Mouse (Mus musculus) left cerebral cortex, adult 11 months (tissue): ENCODE results near the gene Stac3.

Source experiments
- DNase-seq: peaks from one replicate; pipeline ENCODE4 v3.0.0; 2022; ENCODE audit warnings: low spot score

Gene Stac3

DNA sequence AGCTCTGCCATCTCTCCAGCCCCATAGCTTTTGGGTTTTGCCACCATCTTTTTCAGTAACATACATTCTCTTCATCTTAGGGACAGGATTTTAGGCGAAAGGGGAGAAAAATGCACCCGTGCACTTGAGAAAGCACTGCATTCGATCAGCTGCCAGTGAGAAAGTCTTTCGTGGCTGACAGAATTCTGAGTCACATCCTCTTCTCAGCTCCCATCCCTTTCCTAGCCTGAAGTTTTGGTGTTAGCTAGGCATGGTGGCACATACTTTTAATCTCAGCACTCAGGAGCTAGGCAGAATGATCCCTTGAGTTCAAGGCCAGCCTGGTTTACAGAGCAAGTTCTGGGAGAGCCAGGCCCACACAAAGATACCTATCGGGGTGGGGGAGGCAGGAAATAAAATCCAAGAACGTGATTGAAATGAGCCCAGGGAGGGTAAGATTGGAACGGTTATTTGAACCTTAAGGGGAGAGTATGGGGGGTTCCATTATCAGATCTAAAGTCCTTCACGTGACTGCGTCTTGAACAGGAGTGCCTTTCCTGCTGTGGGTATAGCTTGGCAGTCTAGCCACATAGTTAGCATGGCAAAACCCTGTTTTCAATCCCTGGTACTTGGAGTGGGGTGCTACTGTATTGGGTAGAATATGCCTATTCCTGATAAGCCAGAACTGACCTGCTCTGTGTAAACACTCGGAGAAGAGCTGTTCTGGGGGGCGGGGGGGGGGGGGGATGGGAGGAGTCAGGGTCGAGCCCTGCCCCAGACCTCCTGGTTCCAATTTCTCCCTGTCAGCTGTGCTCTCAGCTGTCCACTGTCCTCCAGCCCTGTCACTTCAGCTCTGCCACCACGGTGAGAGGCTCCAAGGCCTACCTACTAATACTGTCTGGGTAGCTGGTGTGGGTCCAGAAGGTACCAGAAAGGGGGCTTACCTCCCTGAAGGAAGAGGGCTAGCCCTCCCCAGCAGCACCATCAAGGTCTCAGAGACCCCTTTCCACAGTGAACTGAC is at the start of gene Stac3:
Gene Stac3, plus strand, starts transcription at position 793 of the 1,000 bp plus-strand sequence.
- no peak for DNase-seq

DNA sequence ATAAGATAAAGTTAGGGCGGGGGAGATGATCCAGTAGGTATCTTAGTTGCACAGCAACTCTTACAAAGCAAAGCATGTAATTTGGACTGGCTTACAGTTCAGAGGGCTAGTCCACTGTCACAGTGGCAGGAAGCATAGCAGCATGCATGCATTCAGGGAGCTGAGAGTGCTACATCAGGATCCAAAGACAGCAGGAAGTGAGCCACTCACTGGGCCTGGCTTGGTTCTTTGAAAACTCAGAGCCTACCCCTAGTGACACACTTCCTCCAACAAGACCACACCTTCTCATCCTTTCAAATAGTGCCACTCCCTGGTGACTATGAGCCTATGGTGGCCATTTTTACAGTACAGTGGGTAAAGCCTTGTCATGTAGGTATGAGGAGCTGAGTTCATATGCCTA is 47.8 kb upstream of the Stac3 start:
- DNase-seq = no peak

DNA sequence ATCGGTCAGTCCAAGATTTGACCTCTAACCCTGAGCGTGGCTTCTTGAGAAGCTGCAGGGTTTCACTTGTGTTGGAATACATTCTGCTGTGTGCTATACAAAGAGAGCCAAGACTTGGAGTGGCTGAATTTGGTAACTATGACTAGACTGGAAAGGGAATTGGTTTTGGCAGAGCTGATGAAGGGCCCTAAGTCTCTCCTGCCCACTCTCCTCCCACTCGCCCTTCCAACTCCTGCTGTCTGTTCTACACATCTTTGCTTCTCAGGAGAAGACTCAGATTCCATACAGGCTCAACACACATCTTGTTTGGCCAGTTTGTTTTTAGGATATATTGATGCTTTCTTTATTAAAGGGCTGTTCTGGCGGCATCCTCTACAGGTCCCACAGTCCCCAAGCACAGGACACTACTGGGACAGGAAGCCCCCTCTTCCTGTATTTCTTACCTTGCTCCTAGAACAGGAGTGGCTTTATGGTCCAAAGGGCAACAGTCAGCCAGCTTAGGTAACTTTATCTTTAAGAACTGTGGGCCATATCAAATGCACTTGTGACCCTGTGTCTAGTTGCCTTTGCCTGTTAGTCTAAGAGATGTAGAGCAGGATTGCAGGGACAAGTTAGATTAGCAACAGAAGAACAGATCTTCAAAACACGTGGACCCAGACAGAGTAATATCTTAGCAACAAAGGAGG is 38.9 kb upstream of the Stac3 start:
- DNase-seq = peak; percentile 53

DNA sequence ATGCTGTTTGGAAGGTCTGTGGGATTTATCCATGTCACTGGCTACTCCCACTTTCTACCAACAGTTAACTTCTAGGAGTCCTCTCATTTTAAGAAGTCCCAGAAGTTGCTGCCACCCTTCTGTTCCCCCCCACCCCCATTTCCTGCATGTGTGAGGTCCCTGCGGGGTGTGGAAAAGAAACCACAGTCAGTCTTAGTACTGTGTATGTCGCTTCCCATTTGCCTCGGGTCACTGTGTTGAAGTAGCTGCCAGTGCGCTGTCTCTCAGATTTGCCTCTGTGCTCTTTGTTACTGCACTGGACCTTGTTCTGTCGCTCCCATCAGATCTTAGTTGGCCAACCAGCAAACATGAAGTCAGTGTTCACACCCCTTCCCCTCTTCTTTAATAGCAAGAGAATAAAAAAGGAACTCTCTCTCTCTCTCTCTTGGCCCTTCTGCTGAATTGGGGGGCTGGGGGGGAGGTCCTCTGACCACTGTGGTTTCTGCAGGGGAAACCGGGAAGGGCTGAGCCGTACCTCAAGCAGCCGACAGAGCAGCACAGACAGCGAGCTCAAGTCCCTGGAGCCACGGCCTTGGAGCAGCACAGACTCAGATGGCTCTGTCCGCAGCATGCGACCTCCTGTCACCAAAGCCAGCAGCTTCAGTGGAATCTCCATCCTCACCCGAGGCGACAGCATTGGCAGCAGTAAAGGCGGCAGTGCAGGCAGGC is 30.1 kb upstream of the Stac3 start:
- DNase-seq = no peak

DNA sequence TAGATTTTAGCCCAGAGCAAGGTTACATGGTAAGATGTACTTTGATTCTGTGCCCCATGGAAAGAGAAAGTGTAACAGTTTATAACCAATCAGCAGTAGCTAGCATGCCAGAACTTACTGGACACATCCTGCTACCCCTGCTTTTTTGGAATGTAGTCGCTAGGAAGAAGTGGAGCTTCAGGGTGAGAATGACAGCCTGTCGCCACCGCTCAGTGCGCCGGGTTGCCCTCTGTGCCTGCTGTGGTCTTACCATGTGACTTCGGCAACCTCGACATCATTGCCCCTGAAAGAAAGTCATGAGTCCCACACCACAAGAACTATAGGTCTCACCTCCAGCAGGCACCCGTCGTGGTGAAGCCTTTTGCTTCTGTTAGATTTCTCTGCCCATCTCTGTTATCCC is 28.8 kb upstream of the Stac3 start:
- DNase-seq = no peak

DNA sequence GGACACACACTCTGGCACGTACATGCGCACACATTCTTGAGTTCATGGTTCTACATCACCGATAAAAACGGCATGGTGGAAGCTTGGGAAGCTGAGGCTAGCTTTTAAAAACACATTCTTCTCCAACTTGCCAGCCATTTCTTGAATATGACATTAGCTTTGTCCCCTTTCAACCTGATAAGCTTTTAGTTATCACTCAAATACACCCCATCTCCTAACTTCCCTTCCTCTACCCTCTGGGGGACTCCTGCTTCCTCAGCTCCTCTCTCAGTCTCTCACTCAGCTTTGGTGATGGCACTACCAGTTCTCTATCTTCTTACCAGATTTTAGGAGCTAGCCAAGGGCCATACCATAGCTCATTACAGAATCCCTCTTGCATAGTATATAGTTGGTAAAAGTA is 26.3 kb upstream of the Stac3 start:
- DNase-seq = no peak

DNA sequence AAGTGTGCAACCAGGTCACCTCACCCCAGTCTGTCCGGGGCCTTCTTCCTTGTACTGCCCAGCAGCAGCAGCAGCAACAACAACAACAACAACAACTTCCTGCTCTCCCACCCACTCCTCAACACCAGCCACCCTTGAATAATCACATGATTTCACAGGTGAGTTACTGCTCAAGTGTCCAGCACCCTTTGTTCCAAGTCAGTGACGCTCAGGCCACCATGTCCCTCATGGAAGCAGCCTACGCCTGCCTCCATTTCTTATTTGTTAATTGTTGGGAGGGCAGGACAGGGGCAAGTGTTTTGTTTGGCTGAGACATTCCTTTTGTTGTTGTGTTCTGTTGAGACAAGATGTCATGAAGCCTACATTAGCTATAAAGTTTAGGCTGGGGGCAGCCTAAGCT is 24.9 kb upstream of the Stac3 start:
- no peak for DNase-seq

DNA sequence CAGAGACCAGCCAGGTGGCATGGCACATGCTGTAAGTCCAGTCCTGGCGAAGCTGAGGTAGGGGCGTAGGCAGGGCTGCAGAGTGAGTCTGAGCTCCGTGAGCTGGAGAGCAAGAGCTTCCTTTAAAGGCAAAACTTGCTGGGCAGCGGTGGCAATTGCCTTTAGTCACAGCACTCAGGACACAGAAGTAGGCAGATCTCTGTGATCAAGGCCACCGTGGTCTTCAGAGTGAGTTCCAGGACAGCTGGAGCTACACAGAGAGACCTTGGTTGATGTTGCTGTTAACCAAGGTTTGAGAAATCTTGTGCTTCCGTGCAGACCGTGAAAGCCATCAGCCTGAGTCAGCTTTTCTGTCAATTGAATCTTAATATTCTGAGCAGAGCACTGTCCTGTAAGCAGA is 24.2 kb upstream of the Stac3 start:
- DNase-seq = no peak

DNA sequence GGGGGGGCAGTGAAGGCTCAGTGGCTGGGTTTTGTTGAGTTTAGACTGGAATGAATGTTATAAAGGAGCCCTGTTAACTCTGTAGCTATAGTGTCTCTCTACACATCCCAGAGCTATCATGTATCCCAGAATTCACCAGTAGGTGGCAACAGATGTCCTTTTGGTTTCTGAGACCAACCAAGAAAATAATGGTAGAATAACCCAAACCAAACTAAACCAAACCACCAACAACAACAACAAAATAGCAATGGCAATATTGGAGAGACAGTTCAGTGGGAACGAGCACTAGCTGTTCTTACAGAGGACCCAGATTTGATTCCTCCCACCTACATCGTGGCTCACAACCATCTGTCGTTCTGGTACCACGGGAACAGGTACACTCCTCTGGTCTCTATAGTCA is 22.4 kb upstream of the Stac3 start:
- DNase-seq = no peak

DNA sequence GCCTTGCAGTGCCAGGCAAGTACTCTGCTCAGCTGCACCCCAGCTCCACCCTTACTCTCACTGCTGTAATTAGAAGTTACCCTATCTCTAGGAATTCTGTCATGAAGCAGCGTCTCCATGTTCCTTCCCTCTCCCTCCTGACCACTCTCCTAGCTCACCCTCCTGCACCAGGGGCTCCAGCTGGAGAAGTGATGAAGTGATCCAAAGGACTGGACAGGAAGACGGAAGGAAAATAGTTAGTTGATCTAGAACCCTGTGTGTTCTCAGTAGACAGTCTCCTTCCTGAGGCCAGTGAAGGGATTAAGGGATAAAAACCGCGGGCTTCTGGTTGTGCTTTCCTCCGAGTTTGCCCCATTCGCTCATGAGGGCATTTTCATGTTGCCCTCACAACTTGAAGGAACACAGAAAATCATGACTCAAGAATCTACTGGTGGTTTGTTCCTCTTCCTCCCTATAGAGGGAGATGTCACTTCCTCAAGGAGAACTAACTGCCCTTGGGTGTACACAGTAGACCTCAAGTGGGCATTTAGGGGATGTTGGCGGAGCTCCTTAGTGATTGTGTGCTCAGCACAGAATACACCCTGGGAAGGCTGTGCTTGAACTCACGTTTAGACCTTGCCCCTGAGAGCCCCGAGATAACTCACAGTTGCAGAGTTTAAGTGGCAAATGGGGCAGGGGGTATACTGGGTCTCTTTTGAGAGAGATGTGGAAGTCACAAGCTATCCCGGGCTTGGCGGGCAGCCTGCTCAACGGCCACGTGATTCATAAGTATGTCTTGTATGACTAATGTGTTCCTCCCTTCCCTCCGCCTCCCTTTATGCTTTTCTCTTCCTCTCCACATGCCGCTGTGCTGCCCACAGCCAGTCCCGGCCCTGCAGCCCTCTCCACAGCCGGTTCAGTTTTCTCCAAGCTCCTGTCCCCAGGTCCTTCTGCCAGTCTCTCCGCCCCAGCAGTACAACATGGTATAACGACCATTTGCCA is 20.4 kb upstream of the Stac3 start:
- DNase-seq = no peak

DNA sequence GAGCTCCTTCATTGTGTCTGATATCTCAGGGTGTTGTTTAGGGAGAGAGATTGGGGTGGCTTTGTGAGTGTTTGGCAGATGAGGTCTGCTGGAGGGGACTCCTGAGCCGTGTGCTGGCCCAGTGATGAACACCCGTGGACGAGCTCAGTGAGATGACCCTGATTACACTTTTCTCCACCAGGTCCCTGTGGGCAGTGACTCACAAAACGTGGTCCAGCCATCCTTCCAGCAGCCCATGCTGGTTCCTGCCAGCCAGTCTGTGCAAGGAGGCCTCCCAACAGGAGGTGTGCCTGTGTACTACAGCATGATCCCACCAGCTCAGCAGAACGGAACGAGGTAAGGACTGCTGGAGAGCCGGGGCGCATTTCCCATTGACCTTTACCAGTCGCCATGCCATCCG is 16.3 kb upstream of the Stac3 start:
- DNase-seq = no peak

DNA sequence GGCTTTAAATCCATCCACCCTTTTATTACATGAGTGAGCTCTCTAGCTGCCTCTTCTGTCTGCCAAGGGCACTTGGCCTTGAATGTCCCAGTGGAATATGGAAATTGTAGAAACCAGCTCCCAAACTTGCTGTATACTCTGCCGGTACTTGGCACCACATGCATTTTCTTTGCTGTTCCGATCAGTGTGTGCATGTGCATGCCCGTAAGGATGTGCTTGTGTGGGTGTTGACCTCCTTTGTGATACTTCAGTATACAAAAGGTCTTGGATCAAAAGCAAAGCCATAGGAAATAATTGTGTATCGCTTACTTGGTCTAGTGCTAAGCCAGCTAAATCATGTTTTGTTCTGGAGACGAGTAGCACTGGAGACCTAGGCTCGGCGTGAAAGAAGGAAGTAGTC is 12.6 kb upstream of the Stac3 start:
- DNase-seq = no peak

DNA sequence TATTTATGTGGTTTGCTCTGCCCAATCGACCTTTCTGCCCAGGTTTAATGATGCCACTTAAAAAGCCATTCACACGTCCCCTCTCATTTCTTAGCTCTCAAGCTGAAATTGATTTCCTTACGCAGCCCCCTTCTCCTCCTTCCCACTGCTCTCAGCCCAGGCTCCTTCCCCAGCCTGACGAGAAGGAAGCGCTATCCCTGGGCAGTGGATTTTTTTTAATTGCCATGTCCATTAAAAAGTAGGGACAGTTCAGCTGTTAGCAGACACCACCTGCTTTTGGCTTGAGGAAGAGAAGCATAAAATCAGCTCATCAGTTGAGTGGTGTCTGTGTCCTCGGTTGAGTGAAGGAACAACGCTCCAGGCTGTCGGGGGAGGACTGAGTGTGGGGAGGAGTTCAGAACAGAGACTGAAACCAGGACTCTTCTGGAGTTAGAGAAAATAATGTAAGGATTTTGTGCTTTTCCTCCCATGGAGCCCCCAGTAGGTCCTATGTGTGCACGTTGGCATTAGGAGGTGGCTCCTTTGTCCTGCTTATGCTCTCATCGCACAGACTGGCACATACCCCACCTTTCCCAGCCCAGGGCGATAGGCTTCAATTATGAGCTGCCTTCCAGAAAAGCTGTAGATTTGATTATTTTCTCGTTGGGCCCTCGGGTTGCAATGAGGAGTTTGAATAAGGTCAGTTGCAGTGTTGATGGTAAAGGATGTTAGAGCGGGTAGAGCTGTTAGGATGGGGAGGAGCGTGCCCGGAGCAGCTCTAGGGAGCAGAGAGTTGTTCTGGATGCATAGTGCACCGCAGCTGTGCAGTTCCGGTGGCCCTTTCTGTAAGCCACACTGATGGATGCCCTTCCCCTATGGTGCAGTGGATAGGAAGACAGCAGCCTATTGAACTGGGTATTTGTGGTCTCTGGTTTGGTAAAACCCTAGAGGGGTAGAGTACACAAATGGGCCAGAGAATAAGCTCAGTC is 11.0 kb upstream of the Stac3 start:
- DNase-seq = no peak

DNA sequence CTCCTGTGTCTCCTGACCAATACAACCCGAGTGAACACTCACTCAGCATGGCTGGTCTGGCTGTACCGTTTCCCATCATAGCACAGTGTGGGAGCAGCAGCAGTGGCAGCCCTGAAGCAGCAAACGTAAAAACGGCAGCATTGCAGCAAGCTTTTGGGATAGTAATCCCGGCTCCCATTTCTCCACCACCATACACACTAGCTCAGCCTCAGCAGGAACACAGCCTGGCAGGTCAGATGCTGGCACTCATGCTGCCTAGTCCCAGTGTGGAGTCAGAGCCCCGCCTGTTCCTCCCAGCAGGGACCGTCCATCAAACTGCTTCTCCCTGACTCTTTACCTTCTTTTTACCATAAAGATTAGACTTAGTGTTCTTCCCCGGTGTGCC is 10.4 kb upstream of the Stac3 start:
- no peak for DNase-seq

DNA sequence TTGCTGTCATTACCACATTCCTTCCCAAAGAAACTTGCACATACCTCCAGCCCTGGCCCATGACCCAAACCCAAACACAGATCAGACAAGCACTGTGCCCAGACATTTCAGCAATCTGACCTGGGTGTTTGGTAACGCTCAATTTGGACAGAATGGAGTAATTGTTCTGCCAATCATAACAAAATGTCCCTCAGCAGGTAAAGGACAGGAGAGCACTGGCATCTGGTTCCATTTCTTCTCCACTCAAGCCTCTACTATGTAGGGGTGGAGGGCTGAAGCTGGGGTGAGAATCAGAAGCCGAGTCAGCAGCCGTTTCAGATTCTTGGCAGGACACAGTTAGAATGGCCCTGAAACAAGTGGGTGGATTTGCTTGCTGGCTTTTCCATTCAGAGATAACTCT is 9.4 kb upstream of the Stac3 start:
- DNase-seq = no peak

DNA sequence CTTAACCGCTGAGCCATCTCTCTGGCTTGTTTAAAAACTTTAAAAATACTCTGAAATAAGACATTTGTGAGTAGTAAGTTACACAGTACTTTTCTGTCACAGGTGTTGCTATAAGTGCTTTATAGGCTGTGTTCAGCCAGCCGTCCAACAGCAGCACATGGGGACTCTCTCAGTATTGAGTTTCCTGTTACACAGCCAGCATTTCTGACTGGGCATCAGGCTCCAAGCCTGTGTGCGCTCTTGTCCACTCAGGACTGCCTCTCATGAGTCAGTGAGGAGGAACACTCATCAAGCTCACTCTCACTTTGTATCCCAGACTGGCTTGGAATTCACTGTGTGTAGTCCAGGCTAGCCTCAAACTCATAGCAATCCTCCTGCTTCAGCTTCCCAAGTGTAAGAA is 5.3 kb upstream of the Stac3 start:
- no peak for DNase-seq

DNA sequence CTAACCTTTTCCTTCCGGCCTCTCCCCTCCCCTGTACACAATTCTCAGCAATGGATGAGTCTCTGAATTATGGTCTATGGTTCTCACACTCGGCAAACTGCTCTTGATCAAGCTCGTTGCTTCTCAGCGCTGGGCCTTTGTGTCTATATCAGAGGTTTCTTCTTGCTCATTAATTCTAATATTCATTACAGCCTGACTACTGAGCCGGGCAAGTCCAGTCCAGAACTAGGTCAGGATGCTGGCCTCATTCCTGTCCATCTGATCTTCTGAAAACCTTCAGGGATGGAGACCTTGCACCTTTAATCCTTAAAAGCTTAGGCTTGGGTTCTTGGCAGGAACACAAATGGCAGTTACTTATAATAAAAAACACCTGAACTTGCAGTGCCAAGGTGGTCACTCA is 2.0 kb upstream of the Stac3 start:
- no peak for DNase-seq

DNA sequence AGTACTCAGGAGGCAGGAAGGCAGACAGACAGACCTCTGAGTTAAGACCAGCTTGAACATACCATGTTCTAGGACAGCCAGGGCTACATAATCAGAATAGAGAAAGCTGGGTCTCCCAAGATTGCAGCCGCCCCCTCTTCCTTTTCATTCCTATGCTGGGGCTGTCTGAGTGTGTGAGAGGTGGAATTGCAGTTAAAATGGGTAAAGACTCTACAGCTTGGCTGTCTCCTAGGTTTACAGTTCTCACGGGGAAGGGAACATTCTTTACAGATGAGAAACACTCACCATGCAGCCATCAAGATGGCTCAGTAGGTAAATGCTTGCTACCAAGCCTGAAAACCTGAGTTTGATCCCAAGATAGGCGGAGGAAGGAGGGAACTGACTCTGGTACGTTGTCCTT is 1.4 kb upstream of the Stac3 start:
- DNase-seq = no peak

DNA sequence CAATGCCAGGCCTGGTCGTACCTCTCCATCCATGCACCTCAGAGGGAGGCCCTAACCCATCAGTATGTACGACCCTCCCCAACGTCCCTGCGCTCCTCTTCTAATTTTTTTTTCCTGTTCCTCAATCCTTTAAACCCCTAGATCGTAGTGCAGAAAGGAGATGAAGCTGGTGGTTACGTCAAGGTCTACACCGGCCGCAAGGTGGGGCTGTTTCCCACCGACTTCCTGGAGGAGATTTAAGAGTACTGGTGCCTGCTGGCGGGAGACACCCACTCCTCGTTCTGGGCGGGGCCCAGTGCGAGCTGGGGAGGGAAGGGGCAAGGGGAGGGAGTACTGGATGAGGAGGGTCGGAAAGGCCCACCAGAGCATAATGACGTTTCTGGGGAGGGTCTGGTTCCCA is 6.8 kb downstream of the Stac3 start:
- peak; percentile 65 for DNase-seq

DNA sequence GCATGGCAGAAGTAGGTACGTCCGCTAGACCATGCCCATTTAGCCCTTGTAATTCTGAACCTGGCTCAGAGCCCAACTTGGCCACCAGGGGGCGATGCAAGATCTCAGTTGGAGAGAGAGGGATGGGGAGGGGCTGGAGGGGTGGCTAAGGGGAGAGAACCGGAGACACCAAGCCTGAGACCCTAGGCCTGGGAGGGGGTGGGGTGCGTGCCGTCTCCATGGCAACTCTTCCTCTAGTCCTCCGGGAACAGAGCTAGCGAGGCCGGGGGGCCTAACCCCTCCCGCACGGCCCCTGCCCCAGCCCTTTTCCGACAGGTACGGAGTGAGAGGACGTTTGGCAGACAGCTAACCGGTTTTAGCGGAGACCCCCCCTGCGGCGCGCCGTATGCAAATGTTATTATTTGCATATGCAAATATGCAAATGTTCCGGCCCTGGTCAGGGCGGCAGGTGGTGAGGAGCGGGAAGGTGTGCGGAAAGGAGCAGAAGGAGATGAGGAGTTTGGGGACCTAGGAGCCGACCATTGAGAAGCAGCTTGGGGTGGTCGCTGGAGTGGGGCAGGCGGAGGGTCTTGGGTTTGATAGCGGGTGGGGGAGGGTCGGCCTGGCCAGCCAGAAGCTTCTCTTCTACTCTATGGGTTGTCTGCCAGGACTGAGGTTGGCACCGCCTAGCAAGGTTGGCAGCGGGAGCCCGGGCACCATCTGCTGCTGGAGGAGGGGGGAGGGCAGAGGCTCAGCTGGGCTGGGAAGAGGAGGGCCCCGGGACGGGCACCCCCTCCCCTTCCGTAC is 7.8 kb downstream of the Stac3 start:
- peak; percentile 72 for DNase-seq
